Mouse (Mus musculus): Measurements from ENCODE around the gene Blnk.

The Blnk gene

GRCm38 (mm10) chr19:40964936-40965850 lies 29.1 kb downstream of the Blnk start:
- DNase-seq (ENCODE audit: low spot score): no peak

GRCm38 (mm10) chr19:40964367-40964891 lies 29.9 kb downstream of the Blnk start:
- no peak for DNase-seq (ENCODE audit: low spot score)

- peak; percentile 59 for DNase-seq (ENCODE audit: low spot score)
Observed at GRCm38 (mm10) chr19:40962988-40963387, 31.3 kb downstream of the Blnk start.

- no peak for DNase-seq (ENCODE audit: low spot score)
Observed at GRCm38 (mm10) chr19:40958981-40959380, 35.4 kb downstream of the Blnk start.

GRCm38 (mm10) chr19:40946937-40947577 lies 47.3 kb downstream of the Blnk start:
- DNase-seq (ENCODE audit: low spot score): no peak

- no peak for DNase-seq (ENCODE audit: low spot score)
Observed at GRCm38 (mm10) chr19:40943552-40943951, 50.8 kb downstream of the Blnk start.

GRCm38 (mm10) chr19:40936038-40936437 lies 58.3 kb downstream of the Blnk start:
- no peak for DNase-seq (ENCODE audit: low spot score)

GRCm38 (mm10) chr19:40935376-40935775 lies 59.0 kb downstream of the Blnk start:
- DNase-seq (ENCODE audit: low spot score): no peak

GRCm38 (mm10) chr19:40931581-40932369 lies 62.6 kb downstream of the Blnk start:
- DNase-seq (ENCODE audit: low spot score): no peak

- DNase-seq (ENCODE audit: low spot score): no peak
Observed at GRCm38 (mm10) chr19:40895393-40895703, 99.0 kb downstream of the Blnk start.

- DNase-seq (ENCODE audit: low spot score): peak; percentile 83
Observed at GRCm38 (mm10) chr19:40894519-40895392, 99.6 kb downstream of the Blnk start, which contains the start of gene Zfp518a. Gene Zfp518a, plus strand, starts transcription at chr19:40894705.

GRCm38 (mm10) chr19:40894071-40894506 lies 100.2 kb downstream of the Blnk start:
- DNase-seq (ENCODE audit: low spot score): no peak

- no peak for DNase-seq (ENCODE audit: low spot score)
Observed at GRCm38 (mm10) chr19:40888887-40889286, 105.4 kb downstream of the Blnk start.

GRCm38 (mm10) chr19:40881700-40882099 lies 112.6 kb downstream of the Blnk start:
- no peak for DNase-seq (ENCODE audit: low spot score)

Measured in c-Kit-positive CD71-positive TER-119-positive erythroid progenitor cells, embryonic 14.5 days (primary cell).